Mouse (Mus musculus): ENCODE measurements around the gene Xpo1. TPM values are rescaled to one million over a fixed set of nuclear protein-coding genes. Genes with fewer than 3 reads are reported as not detected.
"Not testable (repeated sequence)": the region's sequence is repeated elsewhere in the genome, so short reads cannot be mapped to it uniquely, and the experiment has no call there.

Xpo1 gene
- total RNA-seq (2022): 10 to 100 TPM; 58.3 to 77.8 (median 67.6) TPM

- DNase-seq (ENCODE audit: low spot score in 2 of 2): peak; percentile 99 to 100
Observed at GRCm38 (mm10) chr11:23255427-23256193, at the start of gene Xpo1. Gene Xpo1, plus strand, starts transcription at chr11:23256041.

GRCm38 (mm10) chr11:23209717-23210116 is 46.1 kb upstream of the Xpo1 start:
- no peak for DNase-seq (ENCODE audit: low spot score in 2 of 2)

GRCm38 (mm10) chr11:23210590-23211510 is 45.0 kb upstream of the Xpo1 start:
- DNase-seq (ENCODE audit: low spot score in 2 of 2): no peak

- DNase-seq (ENCODE audit: low spot score in 2 of 2): no peak
Observed at GRCm38 (mm10) chr11:23217430-23217829, 38.4 kb upstream of the Xpo1 start.

- DNase-seq (ENCODE audit: low spot score in 2 of 2): no peak
Observed at GRCm38 (mm10) chr11:23236015-23236414, 19.8 kb upstream of the Xpo1 start.

GRCm38 (mm10) chr11:23253931-23254330 is 1.9 kb upstream of the Xpo1 start:
- no peak for DNase-seq (ENCODE audit: low spot score in 2 of 2)

GRCm38 (mm10) chr11:23254548-23254947 is 1.3 kb upstream of the Xpo1 start:
- DNase-seq (ENCODE audit: low spot score in 2 of 2): no peak

- DNase-seq (ENCODE audit: low spot score in 2 of 2): no peak
Observed at GRCm38 (mm10) chr11:23255053-23255426, 801 bp upstream of the Xpo1 start.

GRCm38 (mm10) chr11:23256194-23256802 is 457 bp downstream of the Xpo1 start:
- DNase-seq (ENCODE audit: low spot score in 2 of 2): peak in 1 of 2 experiments; percentile 35

GRCm38 (mm10) chr11:23256803-23257704 is 1.2 kb downstream of the Xpo1 start:
- peak; percentile 35 to 51 for DNase-seq (ENCODE audit: low spot score in 2 of 2)

- no peak for DNase-seq (ENCODE audit: low spot score in 2 of 2)
Observed at GRCm38 (mm10) chr11:23259073-23259472, 3.2 kb downstream of the Xpo1 start.

- DNase-seq (ENCODE audit: low spot score in 2 of 2): no peak
Observed at GRCm38 (mm10) chr11:23259481-23259880, 3.6 kb downstream of the Xpo1 start.

- DNase-seq (ENCODE audit: low spot score in 2 of 2): no peak
Observed at GRCm38 (mm10) chr11:23260186-23260585, 4.3 kb downstream of the Xpo1 start.

- DNase-seq (ENCODE audit: low spot score in 2 of 2): no peak
Observed at GRCm38 (mm10) chr11:23261490-23261889, 5.6 kb downstream of the Xpo1 start.

- DNase-seq (ENCODE audit: low spot score in 2 of 2): no peak
Observed at GRCm38 (mm10) chr11:23264949-23265348, 9.1 kb downstream of the Xpo1 start.

- no peak for DNase-seq (ENCODE audit: low spot score in 2 of 2)
Observed at GRCm38 (mm10) chr11:23271770-23272724, 16.2 kb downstream of the Xpo1 start.

GRCm38 (mm10) chr11:23275780-23276179 is 19.9 kb downstream of the Xpo1 start:
- no peak for DNase-seq (ENCODE audit: low spot score in 2 of 2)

GRCm38 (mm10) chr11:23284469-23284868 is 28.6 kb downstream of the Xpo1 start:
- DNase-seq (ENCODE audit: low spot score in 2 of 2): no peak

- DNase-seq (ENCODE audit: low spot score in 2 of 2): not testable (repeated sequence)
Observed at GRCm38 (mm10) chr11:23288866-23289265, 33.0 kb downstream of the Xpo1 start.

GRCm38 (mm10) chr11:23297379-23297778 is 41.5 kb downstream of the Xpo1 start:
- DNase-seq (ENCODE audit: low spot score in 2 of 2): no peak

Data from layer of hippocampus, adult 8-10 months (tissue).